Comparison of ENCODE assay signal across 27 mouse cellular contexts in the genomic region with DNA sequence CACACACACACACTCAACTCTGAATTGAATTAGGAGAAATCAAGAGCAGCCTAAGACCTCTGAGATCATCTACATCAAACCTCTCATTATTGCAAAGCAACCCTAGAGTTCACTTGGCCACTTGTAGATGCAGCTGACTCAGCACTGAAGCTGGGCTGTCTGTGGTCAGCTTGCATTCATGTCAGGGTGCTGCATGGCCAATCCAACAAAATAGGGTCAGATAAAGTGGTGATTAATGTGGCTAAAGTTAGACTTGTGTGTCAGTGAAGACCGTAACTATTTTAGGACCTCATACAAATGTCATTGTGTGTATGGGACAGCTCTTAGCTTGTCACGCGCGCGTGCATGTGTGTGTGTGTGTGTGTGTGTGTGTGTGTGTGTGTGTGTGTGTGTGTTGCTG. TPM values are rescaled to one million over a fixed set of nuclear protein-coding genes. Genes with fewer than 3 reads are reported as not detected.
DNase-seq lines count a peak whose midpoint lies in the region; ATAC-seq and TF ChIP-seq lines count a peak whose summit lies in the region.
"Had no signal": no experiment of that assay in that cellular context is flagged by ENCODE, and none has a peak within 500 bp of the region (broad histone marks: within the 10 kb centered on the region; RNA-seq: fewer than 3 reads in every experiment).

No protein-coding gene starts in this region.

- 55% methylated on average over 5 of the region's 5 CpGs for WGBS in heart, adult 2 months
- WGBS in heart, embryonic 12.5 days: 82% methylated on average over 5 of the region's 5 CpGs
- WGBS in heart, postnatal 0 days: 47% methylated on average over 5 of the region's 5 CpGs
- whole genome bisulfite sequencing in midbrain, embryonic 16.5 days: over 99% methylated on average over 5 of the region's 5 CpGs

- CTCF ChIA-PET in Patski (lab: Charles Lee): interaction anchor here (0.9 to 1.5 kb wide), 2 partner anchors 33 to 56 kb away, joined by 3 to 4 read pairs; no protein-coding TSS in a partner anchor

- H3K79me2 ChIP-seq in heart, adult 2 months (replicated peaks; ENCODE audit: control insufficient read depth, insufficient read depth, low read length): no peaks in the 10 kb centered on the region

- H3K4me3 ChIP-seq in heart, adult 2 months: no peak overlapping the region
- H3K4me3 ChIP-seq in heart, embryonic 12.5 days: no peak overlapping the region
- no peak overlapping the region for H3K4me3 ChIP-seq in heart, postnatal 0 days (ENCODE audit: low read depth, low read length)
- H3K4me3 ChIP-seq in midbrain, embryonic 16.5 days (ENCODE audit: low read depth, low read length): no peak overlapping the region
- H3K4me3 ChIP-seq: embryonic facial prominence, embryonic 12.5 days; erythroblast, embryonic 14.5 days; forebrain, embryonic 12.5 days; hindbrain, embryonic 13.5 days; limb, embryonic 12.5 days; liver, embryonic 12.5 days; neural tube, embryonic 15.5 days had no signal

- DNase-seq in heart, adult 2 months: peak in 1 of 2 experiments; percentile 23
- peak; percentile 84 for DNase-seq in 3T3-L1 (ENCODE audit: low read depth, low spot score)
- DNase-seq in Patski (ENCODE audit: low read depth, low spot score): peak; percentile 44
- peak; percentile 70 for DNase-seq in heart, postnatal 0 days (ENCODE audit: low spot score)
- DNase-seq in spleen, adult 12 weeks (ENCODE audit: low spot score): no peak
- no peak for DNase-seq in kidney, postnatal 4 days
- DNase-seq: adrenal gland, adult 2 months; cerebellum, adult 11-12 months; cerebellum, postnatal 14 days; gastrocnemius, postnatal 36 days; kidney, adult 18-20 months; lung, adult 2 months had no signal

- no peaks in the 10 kb centered on the region for H3K27me3 ChIP-seq in heart, adult 2 months (ENCODE audit: control insufficient read depth, insufficient read depth, low read length)
- no peaks in the 10 kb centered on the region for H3K27me3 ChIP-seq in heart, embryonic 12.5 days (replicated peaks)
- H3K27me3 ChIP-seq in Patski: no peaks in the 10 kb centered on the region
- no peaks in the 10 kb centered on the region for H3K27me3 ChIP-seq in heart, postnatal 0 days (ENCODE audit: control insufficient read depth, insufficient read depth, low read length)
- no peaks in the 10 kb centered on the region for H3K27me3 ChIP-seq in midbrain, embryonic 16.5 days (ENCODE audit: control insufficient read depth, insufficient read depth, low read depth, low read length)
- H3K27me3 ChIP-seq: embryonic facial prominence, embryonic 12.5 days; forebrain, embryonic 12.5 days; hindbrain, embryonic 13.5 days; limb, embryonic 12.5 days; liver, embryonic 12.5 days; neural tube, embryonic 15.5 days had no signal

- 0 out of 2 replicates have a peak, but pooled peaks have one; percentile 35 for TF ChIP-seq EP300 in heart, adult 2 months (IDR thresholded peaks at IDR 0.05; ENCODE audit: insufficient read depth, low read depth, low read length)
- 0 out of 2 replicates have a peak, but pooled peaks have one; percentile 37 for TF ChIP-seq EP300 in heart, postnatal 0 days (IDR thresholded peaks at IDR 0.05; ENCODE audit: low read depth)

- peaks cover 2% of the 10 kb centered on the region; the same call in 1 of the 2 replicates for H3K36me3 ChIP-seq in heart, adult 2 months (ENCODE audit: control insufficient read depth, insufficient read depth, low read length)
- H3K36me3 ChIP-seq in heart, embryonic 12.5 days: no peaks in the 10 kb centered on the region
- no peaks in the 10 kb centered on the region for H3K36me3 ChIP-seq in heart, postnatal 0 days (replicated peaks; ENCODE audit: control insufficient read depth, insufficient read depth, low read length)
- H3K36me3 ChIP-seq in midbrain, embryonic 16.5 days (ENCODE audit: control insufficient read depth, insufficient read depth, low read length): no peaks in the 10 kb centered on the region
- H3K36me3 ChIP-seq: embryonic facial prominence, embryonic 12.5 days; forebrain, embryonic 12.5 days; hindbrain, embryonic 13.5 days; limb, embryonic 12.5 days; liver, embryonic 12.5 days; neural tube, embryonic 15.5 days had no signal

- in situ Hi-C loops in Patski (cut with MboI; ENCODE audit: low pct_unique_long_range_greater_than_20kb): no loop called here

- TF ChIP-seq CTCF in heart, adult 2 months (IDR thresholded peaks at IDR 0.05): no peak
- no peak for TF ChIP-seq CTCF in Patski (IDR thresholded peaks at IDR 0.05)
- no peak for TF ChIP-seq CTCF in heart, postnatal 0 days (IDR thresholded peaks at IDR 0.05; ENCODE audit: low read depth)

- H3K27ac ChIP-seq in heart, adult 2 months: no peak overlapping the region
- H3K27ac ChIP-seq in heart, embryonic 12.5 days (ENCODE audit: poor library complexity, severe bottlenecking): no peak overlapping the region
- H3K27ac ChIP-seq in heart, postnatal 0 days (ENCODE audit: low read depth): no peak overlapping the region
- H3K27ac ChIP-seq in midbrain, embryonic 16.5 days (ENCODE audit: low read length): no peak overlapping the region
- H3K27ac ChIP-seq: embryonic facial prominence, embryonic 12.5 days; forebrain, embryonic 12.5 days; hindbrain, embryonic 13.5 days; kidney, postnatal 0 days; limb, embryonic 12.5 days; liver, embryonic 12.5 days; neural tube, embryonic 15.5 days; stomach, postnatal 0 days had no signal

- POLR2A ChIA-PET in Patski (lab: Charles Lee): interaction anchor here (0.6 to 0.8 kb wide), 4 partner anchors 19 to 342 kb away, joined by 3 to 5 read pairs (median 3); no protein-coding TSS in a partner anchor

- ATAC-seq in heart, embryonic 12.5 days (ENCODE audit: insufficient number of reproducible peaks, low FRiP score): no peak
- no peak for ATAC-seq in Patski
- ATAC-seq in heart, postnatal 0 days (ENCODE audit: insufficient read depth, low read depth): peak; percentile 93
- no peak for ATAC-seq in midbrain, embryonic 16.5 days
- ATAC-seq: liver, embryonic 12.5 days had no signal

- no peak for TF ChIP-seq POLR2A in heart, adult 2 months (IDR thresholded peaks at IDR 0.05; ENCODE audit: insufficient read depth, low read depth, low read length)

- no peaks in the 10 kb centered on the region for H3K9me3 ChIP-seq in heart, embryonic 12.5 days (replicated peaks)
- H3K9me3 ChIP-seq in heart, postnatal 0 days (replicated peaks; ENCODE audit: control insufficient read depth, low read length): no peaks in the 10 kb centered on the region
- H3K9me3 ChIP-seq in midbrain, embryonic 16.5 days (replicated peaks; ENCODE audit: control insufficient read depth, low read length, poor library complexity, severe bottlenecking): no peaks in the 10 kb centered on the region
- H3K9me3 ChIP-seq: embryonic facial prominence, embryonic 12.5 days; forebrain, embryonic 12.5 days; hindbrain, embryonic 13.5 days; limb, embryonic 12.5 days; liver, embryonic 12.5 days; neural tube, embryonic 15.5 days had no signal

- peaks cover 1% of the 10 kb centered on the region; the same call in 1 of the 2 replicates for H3K4me1 ChIP-seq in heart, adult 2 months (ENCODE audit: control insufficient read depth, insufficient read depth, low read length)
- no peaks in the 10 kb centered on the region for H3K4me1 ChIP-seq in heart, embryonic 12.5 days (replicated peaks)
- H3K4me1 ChIP-seq in heart, postnatal 0 days (ENCODE audit: control insufficient read depth, insufficient read depth): peaks cover 11% of the 10 kb centered on the region; the same call in 1 of the 2 replicates
- no peaks in the 10 kb centered on the region for H3K4me1 ChIP-seq in midbrain, embryonic 16.5 days (ENCODE audit: control insufficient read depth, insufficient read depth, low read length)
- H3K4me1 ChIP-seq: embryonic facial prominence, embryonic 12.5 days; forebrain, embryonic 12.5 days; limb, embryonic 12.5 days; liver, embryonic 12.5 days; neural tube, embryonic 15.5 days had no signal

- intact Hi-C loops in heart, adult 2 months (cut with DNase I): no loop called here

- no peak overlapping the region for H3K4me2 ChIP-seq in heart, embryonic 12.5 days
- H3K4me2 ChIP-seq in heart, postnatal 0 days (ENCODE audit: low read depth, low read length): no peak overlapping the region
- H3K4me2 ChIP-seq in midbrain, embryonic 16.5 days (ENCODE audit: low read length): no peak overlapping the region
- H3K4me2 ChIP-seq: embryonic facial prominence, embryonic 12.5 days; forebrain, embryonic 12.5 days; hindbrain, embryonic 13.5 days; limb, embryonic 12.5 days; liver, embryonic 12.5 days; neural tube, embryonic 15.5 days had no signal

- no peak overlapping the region for H3K9ac ChIP-seq in heart, adult 2 months (ENCODE audit: low read depth, low read length)
- H3K9ac ChIP-seq in heart, embryonic 12.5 days: no peak overlapping the region
- no peak overlapping the region for H3K9ac ChIP-seq in heart, postnatal 0 days (replicated peaks; ENCODE audit: low read depth, low read length)
- H3K9ac ChIP-seq in midbrain, embryonic 16.5 days (ENCODE audit: low read depth, low read length): no peak overlapping the region
- H3K9ac ChIP-seq: embryonic facial prominence, embryonic 12.5 days; forebrain, embryonic 12.5 days; hindbrain, embryonic 13.5 days; limb, embryonic 12.5 days; liver, embryonic 12.5 days; neural tube, embryonic 15.5 days had no signal

RNA-seq across cellular contexts. Expression of a gene that starts 28.2 kb away (rescaled TPM):
- total RNA-seq in heart, adult 2 months (2021): under 1 TPM; 0.10 to 0.11 TPM
- 0.50 and 0.78 TPM in 2 replicates for polyA plus RNA-seq in heart, adult 2 months (2012; rRNA removed)
- 0.09 and 0.18 TPM in 2 replicates for polyA plus RNA-seq in heart, embryonic 12.5 days (2016; fragmentation: Nextera tagmentation; extraction: Ambion mirVana)
- not detected for polyA plus RNA-seq in Patski (2021)
- 0.35 and 2.7 TPM in 2 replicates for total RNA-seq in heart, postnatal 0 days (2014; rRNA removed; ENCODE audit: low replicate concordance)
- polyA plus RNA-seq in heart, postnatal 0 days (2015; fragmentation: Nextera tagmentation; extraction: Ambion mirVana): 0.04 and 0.15 TPM in 2 replicates
- 0.07 and 0.19 TPM in 2 replicates for polyA plus RNA-seq in midbrain, embryonic 16.5 days (2015; fragmentation: Nextera tagmentation; extraction: Ambion mirVana)
- total RNA-seq: layer of hippocampus, adult 18-20 months; layer of hippocampus, postnatal 25 days had no signal
- polyA plus RNA-seq: C2C12; erythroblast, embryonic 14.5 days had no signal

RNA-seq across cellular contexts. Expression of a gene that starts 36.8 kb away (rescaled TPM):
- 10 to 100 TPM; 47.0 to 71.1 TPM for total RNA-seq in heart, adult 2 months (2021)
- 60.6 and 62.3 TPM in 2 replicates for polyA plus RNA-seq in heart, adult 2 months (2012; rRNA removed)
- not detected in 2 replicates for polyA plus RNA-seq in heart, embryonic 12.5 days (2016; fragmentation: Nextera tagmentation; extraction: Ambion mirVana)
- polyA plus RNA-seq in Patski (2021): not detected
- total RNA-seq in heart, postnatal 0 days (2014; rRNA removed; ENCODE audit: low replicate concordance): 8.5 and 26.8 TPM in 2 replicates
- 5.5 and 5.7 TPM in 2 replicates for polyA plus RNA-seq in heart, postnatal 0 days (2015; fragmentation: Nextera tagmentation; extraction: Ambion mirVana)
- 2.2 and 3.6 TPM in 2 replicates for polyA plus RNA-seq in midbrain, embryonic 16.5 days (2015; fragmentation: Nextera tagmentation; extraction: Ambion mirVana)
- polyA plus RNA-seq: erythroblast, embryonic 14.5 days; heart, embryonic 14.5 days; limb, embryonic 12.5 days; liver, embryonic 12.5 days had no signal

Comparison
In these comparisons a context has a peak if more than half of its experiments do, and no peak if none do; other contexts are left out.
1. DNase-seq: peak in 3T3-L1 (single experiment), Patski (single experiment) and heart, postnatal 0 days (single experiment); none in spleen, adult 12 weeks (single experiment) and kidney, postnatal 4 days (0 of 2).